Mouse (Mus musculus) embryonic fibroblast, embryonic 13.5 days (primary cell): ENCODE measurements at regions not wholly inside any gene's neighbourhood (a gene's known extent, or its start where the extent isn't known, plus 50 kb on each side); places are given as distances from the start of the nearest gene placed in this dataset.

Source experiments
- H3K27ac ChIP-seq: 2 replicates; pipeline ENCODE4 v1.5.1; 2012; ENCODE audit warnings: low read length, control low read depth, inconsistent platforms; ENCODE audit not compliant: insufficient read depth
- H3K4me1 ChIP-seq: 2 replicates; pipeline ENCODE4 v1.6.1; 2011; ENCODE audit warnings: low read length; ENCODE audit not compliant: control insufficient read depth, insufficient read depth
- H3K4me3 ChIP-seq: 2 replicates; pipeline ENCODE4 v1.5.1; 2011; ENCODE audit warnings: mild to moderate bottlenecking, control low read depth, low read length; ENCODE audit not compliant: insufficient read depth
- CTCF ChIP-seq: IDR thresholded peaks from 2 replicates; pipeline ENCODE4 v1.5.1; 2011; ENCODE audit warnings: mild to moderate bottlenecking, control low read depth, low read length, moderate library complexity, borderline replicate concordance; ENCODE audit not compliant: insufficient read depth
- POLR2A ChIP-seq: IDR thresholded peaks from 2 replicates; pipeline ENCODE4 v1.6.1; 2011; ENCODE audit warnings: low read depth, mild to moderate bottlenecking, control low read depth, low read length, moderate library complexity

DNA sequence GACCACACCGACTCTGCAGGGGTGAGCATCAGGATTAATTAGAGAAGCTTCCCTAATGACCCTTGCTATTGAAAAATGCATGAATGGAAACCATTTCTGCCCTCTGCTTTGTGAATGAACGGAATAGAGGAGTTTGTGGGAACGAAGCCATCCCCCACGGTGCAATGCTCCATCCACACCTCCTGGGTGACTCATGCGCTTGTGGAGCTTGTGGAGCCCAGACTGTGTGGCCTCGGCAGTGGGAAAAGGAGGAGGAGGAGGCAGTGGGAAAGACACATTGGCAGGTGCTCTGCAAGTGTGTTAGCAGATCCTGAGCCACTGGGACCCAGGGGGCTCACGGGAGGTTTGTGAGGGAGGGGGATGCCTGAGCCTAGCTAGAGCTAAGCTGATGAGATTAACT, 251.9 kb downstream of the Abcc12 start:
- H3K4me1 ChIP-seq, result no peaks in the 10 kb centered on the region
- H3K4me3 ChIP-seq, result no peak overlapping the region
- no peak overlapping the region for H3K27ac ChIP-seq
- no peak for TF ChIP-seq CTCF
- TF ChIP-seq POLR2A, result no peak

- Histone ChIP-seq H3K4me1 (no peaks in the 10 kb centered on the region), H3K27ac (no peak overlapping the region), H3K4me3 (no peak overlapping the region)
- no peak for TF ChIP-seq POLR2A
Observed at GRCm38 (mm10) chr8:86327982-86328381, 252.5 kb downstream of the Abcc12 start.

GRCm38 (mm10) chr8:86325040-86325439, 255.4 kb downstream of the Abcc12 start:
- Histone ChIP-seq H3K4me3 (no peak overlapping the region), H3K27ac (no peak overlapping the region), H3K4me1 (no peaks in the 10 kb centered on the region)
- TF ChIP-seq POLR2A, result no peak
- TF ChIP-seq CTCF, result no peak

- H3K4me1 ChIP-seq, result no peaks in the 10 kb centered on the region
- no peak overlapping the region for H3K4me3 ChIP-seq
- TF ChIP-seq CTCF (no peak), POLR2A (no peak)
- no peak overlapping the region for H3K27ac ChIP-seq
Observed at GRCm38 (mm10) chr8:86324542-86324941, 255.9 kb downstream of the Abcc12 start.

- no peak overlapping the region for H3K27ac ChIP-seq
- no peaks in the 10 kb centered on the region for H3K4me1 ChIP-seq
- no peak overlapping the region for H3K4me3 ChIP-seq
- TF ChIP-seq POLR2A (no peak), CTCF (no peak)
Observed at GRCm38 (mm10) chr8:86323823-86324222, 256.7 kb downstream of the Abcc12 start.

GRCm38 (mm10) chr8:86322494-86322893, 258.0 kb downstream of the Abcc12 start:
- Histone ChIP-seq H3K4me3 (no peak overlapping the region), H3K27ac (no peak overlapping the region), H3K4me1 (no peaks in the 10 kb centered on the region)
- TF ChIP-seq CTCF (no peak), POLR2A (no peak)

DNA sequence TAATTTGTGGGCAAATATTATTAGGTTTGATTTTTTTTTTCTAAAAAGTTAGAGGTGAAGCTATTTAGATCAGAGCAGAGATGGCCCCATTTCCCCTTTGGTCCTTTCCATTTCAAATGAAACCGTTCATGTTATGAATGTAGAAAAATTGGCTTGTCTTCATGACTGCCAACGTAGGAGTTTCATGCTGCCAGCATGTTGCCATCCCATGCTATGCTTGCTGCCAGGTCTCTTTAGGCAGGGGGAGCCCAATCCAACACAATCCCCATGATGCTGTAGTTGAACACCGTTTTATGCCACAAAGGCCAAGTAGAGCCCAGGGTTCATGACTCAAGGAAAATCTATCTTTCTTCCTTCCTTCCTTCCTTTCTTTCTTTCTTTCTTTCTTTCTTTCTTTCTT, 259.5 kb downstream of the Abcc12 start:
- no peaks in the 10 kb centered on the region for H3K4me1 ChIP-seq
- no peak overlapping the region for H3K4me3 ChIP-seq
- TF ChIP-seq CTCF, result no peak
- no peak for TF ChIP-seq POLR2A

DNA sequence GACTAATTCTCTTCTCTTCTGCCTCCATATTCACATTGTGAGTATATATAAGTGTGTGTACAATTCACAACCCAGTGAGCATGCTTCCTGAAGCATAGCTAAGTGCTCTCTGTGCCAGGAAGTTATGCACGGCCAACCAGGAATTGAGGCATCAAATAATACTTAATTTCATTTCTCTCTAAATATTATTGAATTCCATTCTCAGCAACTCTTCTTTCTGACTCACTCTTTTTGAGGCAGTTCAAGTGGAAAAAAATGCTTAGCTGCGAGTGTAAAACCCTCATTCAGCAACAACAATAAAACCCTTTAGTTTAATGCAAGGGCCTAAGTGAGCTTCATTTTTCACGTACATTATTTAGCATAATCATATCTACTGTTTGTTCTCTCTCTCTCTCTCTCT, 262.0 kb downstream of the Abcc12 start:
- Histone ChIP-seq H3K4me1 (no peaks in the 10 kb centered on the region), H3K27ac (peak overlapping the region; percentile 49), H3K4me3 (no peak overlapping the region)
- no peak for TF ChIP-seq CTCF
- TF ChIP-seq POLR2A, result no peak

More for the DNA sequence above, 259.5 kb downstream of the Abcc12 start:
- H3K27ac ChIP-seq, result no peak overlapping the region

GRCm38 (mm10) chr8:86316236-86316635, 264.2 kb downstream of the Abcc12 start:
- Histone ChIP-seq H3K4me1 (no peaks in the 10 kb centered on the region), H3K27ac (no peak overlapping the region), H3K4me3 (no peak overlapping the region)
- TF ChIP-seq POLR2A (no peak), CTCF (no peak)

- no peak overlapping the region for H3K27ac ChIP-seq
- TF ChIP-seq CTCF (no peak), POLR2A (no peak)
- H3K4me3 ChIP-seq, result no peak overlapping the region
- no peaks in the 10 kb centered on the region for H3K4me1 ChIP-seq
Observed at GRCm38 (mm10) chr8:86309460-86309859, 271.0 kb downstream of the Abcc12 start.

- TF ChIP-seq POLR2A (no peak), CTCF (no peak)
- H3K4me3 ChIP-seq, result no peak overlapping the region
- no peak overlapping the region for H3K27ac ChIP-seq
- H3K4me1 ChIP-seq, result no peaks in the 10 kb centered on the region
Observed at GRCm38 (mm10) chr8:86307339-86307738, 273.1 kb downstream of the Abcc12 start.
